Mouse (Mus musculus) MEL (cell line): ENCODE measurements around the gene Tifa.

ENCODE experiments used
- CTCF ChIP-seq, 3 experiments: IDR thresholded peaks in 2 of 3; conservative IDR thresholded peaks in 1 of 3; 2 replicates each; pipeline ENCODE4 v1.5.1; 2011 to 2012; ENCODE audit warnings: low read length in 3 of 3, low read depth in 2 of 3, mild to moderate bottlenecking in 2 of 3, improper control_type of control experiment in 1 of 3, inconsistent platforms in 1 of 3, mixed read lengths in 1 of 3, moderate library complexity in 1 of 3; ENCODE audit not compliant: control insufficient read depth in 1 of 3, insufficient read depth in 1 of 3, poor library complexity in 1 of 3, severe bottlenecking in 1 of 3
- GATA1 ChIP-seq: IDR thresholded peaks from 2 replicates; pipeline ENCODE4 v1.6.1; 2011; ENCODE audit warnings: low read depth, low read length, improper control_type of control experiment
- HCFC1 ChIP-seq: IDR thresholded peaks from 2 replicates; pipeline ENCODE4 v1.6.1; 2012; ENCODE audit warnings: low read depth, mild to moderate bottlenecking, inconsistent platforms, low read length, improper control_type of control experiment, moderate library complexity
- MAFK ChIP-seq: IDR thresholded peaks from 2 replicates; pipeline ENCODE4 v1.6.1; 2011; ENCODE audit warnings: low read depth, mild to moderate bottlenecking, low read length, improper control_type of control experiment, borderline replicate concordance
- MYC ChIP-seq: IDR thresholded peaks from 2 replicates; pipeline ENCODE4 v1.6.1; 2011; ENCODE audit warnings: low read depth, mild to moderate bottlenecking, low read length, improper control_type of control experiment, moderate library complexity
- POLR2A ChIP-seq, 2 experiments: IDR thresholded peaks; 2 replicates each; pipeline ENCODE4 v1.6.1; 2011 to 2012; ENCODE audit warnings: low read length in 2 of 2, mild to moderate bottlenecking in 2 of 2, control low read depth in 1 of 2, improper control_type of control experiment in 1 of 2, low read depth in 1 of 2, moderate library complexity in 1 of 2; ENCODE audit not compliant: control insufficient read depth in 1 of 2, insufficient read depth in 1 of 2, poor library complexity in 1 of 2
- TCF12 ChIP-seq: IDR thresholded peaks from 2 replicates; pipeline ENCODE4 v1.6.1; 2014; ENCODE audit warnings: low read depth, mild to moderate bottlenecking, inconsistent platforms, low read length, improper control_type of control experiment, moderate library complexity
- USF1 ChIP-seq: IDR thresholded peaks from 2 replicates; pipeline ENCODE4 v1.6.1; 2014; ENCODE audit warnings: low read depth, mild to moderate bottlenecking, inconsistent platforms, low read length, improper control_type of control experiment, moderate library complexity

DNA sequence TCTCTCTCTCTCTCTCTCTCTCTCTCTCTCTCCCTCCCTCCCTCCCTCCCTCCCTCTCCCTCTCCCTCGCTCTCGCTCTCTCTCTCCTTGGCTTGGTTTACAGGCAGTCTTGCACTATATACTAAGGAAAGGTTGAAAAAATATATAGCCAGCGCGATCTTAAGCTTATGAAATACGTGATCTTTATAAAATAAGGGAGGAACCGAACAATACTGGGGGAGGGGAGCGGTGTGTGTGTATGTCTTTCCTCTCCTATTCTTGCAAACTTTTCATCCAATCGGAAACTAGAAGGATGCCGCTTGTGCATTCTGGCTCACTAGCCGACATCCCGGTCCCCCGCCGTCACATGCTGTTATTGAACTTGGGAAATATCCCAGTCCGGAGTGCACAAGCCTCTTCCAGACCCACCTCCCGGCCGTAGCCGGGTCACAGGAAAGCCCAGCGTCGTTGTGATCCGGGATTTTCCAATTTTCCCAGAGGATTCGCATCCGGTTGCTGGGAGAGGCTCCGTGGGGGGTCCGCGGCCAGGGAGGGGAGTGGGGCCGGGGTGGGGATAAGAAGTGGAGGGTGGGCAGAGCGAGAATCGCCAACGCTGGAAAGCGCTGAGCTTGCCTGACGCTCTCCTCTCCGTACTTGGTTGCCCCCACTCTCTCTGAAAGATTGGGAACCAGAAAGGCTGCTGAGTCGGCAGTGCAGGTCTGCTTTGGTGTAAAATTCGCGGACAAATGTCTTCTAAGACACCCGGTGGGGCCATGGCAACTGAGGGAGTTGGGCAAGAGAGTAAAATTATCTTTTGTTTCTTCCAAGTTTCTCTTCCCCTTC is 840 bp downstream of the Tifa start:
- TF ChIP-seq MAFK, result no peak; the same call in 1 of the 2 replicates
- TF ChIP-seq HCFC1, result no peak
- TF ChIP-seq CTCF (IDR thresholded peaks at IDR 0.05 in 2 of 3, conservative IDR thresholded peaks at IDR 0.05 in 1 of 3; ENCODE audit: control insufficient read depth in 1 of 3, insufficient read depth in 1 of 3, low read depth in 2 of 3, low read length in 3 of 3, poor library complexity in 1 of 3, severe bottlenecking in 1 of 3), result no peak
- TF ChIP-seq POLR2A (IDR thresholded peaks at IDR 0.05; ENCODE audit: control insufficient read depth in 1 of 2, insufficient read depth in 1 of 2, low read depth in 1 of 2, low read length in 2 of 2, poor library complexity in 1 of 2), result 0 out of 4 replicates have a peak, but pooled peaks of 1 of the 2 experiments have one; percentile 7
- no peak for TF ChIP-seq TCF12
- TF ChIP-seq MYC, result no peak
- no peak for TF ChIP-seq USF1
- TF ChIP-seq GATA1, result no peak
